ENCODE assay signal across 8 mouse cellular contexts in the genomic region with DNA sequence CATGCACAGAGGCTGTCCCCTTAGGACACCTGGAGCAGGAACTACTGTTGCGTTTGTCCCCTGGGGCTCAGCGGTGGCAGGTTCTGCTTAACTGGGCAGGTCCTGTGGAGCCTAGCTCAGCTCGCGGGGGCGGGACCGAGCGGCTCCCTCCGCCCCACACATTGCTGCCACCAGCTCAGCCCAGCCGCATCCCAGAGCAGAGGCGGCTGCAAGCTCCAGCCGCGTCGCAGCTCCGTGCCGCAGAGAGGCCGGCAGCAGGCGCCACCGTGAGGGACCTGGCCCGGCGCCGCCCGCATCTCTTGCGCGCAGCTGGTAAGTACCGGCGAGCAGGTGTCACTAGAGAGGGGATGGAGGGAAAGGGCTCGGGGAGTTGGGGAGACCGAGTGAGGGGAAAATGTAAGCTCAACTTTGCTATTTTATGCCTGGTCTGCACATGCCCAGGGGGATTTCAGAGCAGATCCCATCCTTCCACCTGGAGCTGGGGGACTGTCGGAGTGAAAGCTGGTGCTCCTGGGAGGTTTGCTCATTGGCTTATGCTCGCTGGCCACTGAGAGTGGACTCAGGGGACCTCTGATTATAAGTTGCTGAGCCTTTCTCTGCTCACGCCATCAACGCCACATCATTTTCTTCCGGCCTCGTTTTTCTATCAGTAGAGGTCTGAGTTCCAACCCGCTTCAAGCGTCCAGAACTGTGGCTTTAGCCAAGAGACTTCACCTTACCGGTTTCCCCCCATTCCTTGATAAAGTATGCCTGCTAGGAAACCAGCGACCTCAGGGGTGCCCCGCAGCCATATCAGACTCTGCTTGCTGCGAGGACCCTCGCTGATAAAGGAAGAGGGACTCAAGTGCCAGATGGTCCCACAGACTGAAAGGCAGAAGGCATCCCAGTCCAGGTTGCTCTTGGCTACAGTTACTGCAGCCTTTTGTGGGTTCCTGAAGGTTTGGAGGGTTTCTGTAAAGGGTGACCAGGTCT. TPM values are rescaled to one million over a fixed set of nuclear protein-coding genes. Genes with fewer than 3 reads are reported as not detected.
DNase-seq lines count a peak whose midpoint lies in the region; ATAC-seq and TF ChIP-seq lines count a peak whose summit lies in the region.

A gene (plus strand): TSS at position 86 of the 972 bp plus-strand sequence.

- no peak within 1 kb of the TSS for H3K9ac ChIP-seq in heart, embryonic 11.5 days (ENCODE audit: low read depth, low read length)
- peak within 1 kb of the TSS; percentile 54 for H3K9ac ChIP-seq in kidney, embryonic 16.5 days (replicated peaks; ENCODE audit: low read length)
- H3K9ac ChIP-seq in limb, embryonic 14.5 days (ENCODE audit: low read depth, low read length, severe bottlenecking) = no peak within 1 kb of the TSS
- peak within 1 kb of the TSS; percentile 69 for H3K9ac ChIP-seq in midbrain, embryonic 13.5 days (replicated peaks)

- H3K27ac ChIP-seq in embryonic facial prominence, embryonic 10.5 days (replicated peaks) = no peak within 1 kb of the TSS
- no peak within 1 kb of the TSS for H3K27ac ChIP-seq in heart, embryonic 11.5 days (ENCODE audit: low read depth, low read length)
- no peak within 1 kb of the TSS for H3K27ac ChIP-seq in kidney, embryonic 16.5 days (ENCODE audit: low read length)
- H3K27ac ChIP-seq in limb, embryonic 14.5 days (replicated peaks; ENCODE audit: low read depth, low read length) = no peak within 1 kb of the TSS
- H3K27ac ChIP-seq in midbrain, embryonic 13.5 days = no peak within 1 kb of the TSS

- H3K9me3 ChIP-seq in embryonic facial prominence, embryonic 10.5 days = peaks cover 6% of the 10 kb centered on the region; the same call in 1 of the 2 replicates
- no peaks in the 10 kb centered on the region for H3K9me3 ChIP-seq in heart, embryonic 11.5 days (replicated peaks; ENCODE audit: control insufficient read depth, low read length)
- 0 out of 2 replicates have a peak, but pooled peaks cover 5% of the 10 kb centered on the region for H3K9me3 ChIP-seq in kidney, embryonic 16.5 days (ENCODE audit: low read length)
- H3K9me3 ChIP-seq in limb, embryonic 14.5 days (ENCODE audit: control insufficient read depth, low read length) = no peaks in the 10 kb centered on the region
- peaks cover 3% of the 10 kb centered on the region; the same call in 1 of the 2 replicates for H3K9me3 ChIP-seq in midbrain, embryonic 13.5 days

- peaks cover 26% of the 10 kb centered on the region for H3K27me3 ChIP-seq in embryonic facial prominence, embryonic 10.5 days (replicated peaks; ENCODE audit: low read depth, poor library complexity, severe bottlenecking)
- peaks cover 7% of the 10 kb centered on the region for H3K27me3 ChIP-seq in heart, embryonic 11.5 days (ENCODE audit: control insufficient read depth, insufficient read depth, low read length)
- H3K27me3 ChIP-seq in kidney, embryonic 16.5 days (ENCODE audit: insufficient read depth, low read length) = peaks cover 10% of the 10 kb centered on the region
- peaks cover 14% of the 10 kb centered on the region for H3K27me3 ChIP-seq in limb, embryonic 14.5 days (ENCODE audit: control insufficient read depth, insufficient read depth, low read length)
- H3K27me3 ChIP-seq in midbrain, embryonic 13.5 days = peaks cover 6% of the 10 kb centered on the region; the same call in 1 of the 2 replicates

- 2% methylated on average over 41 of the region's 41 CpGs for WGBS in embryonic facial prominence, embryonic 10.5 days
- 1% methylated on average over 41 of the region's 41 CpGs for WGBS in heart, embryonic 11.5 days (ENCODE audit: insufficient replicate concordance)
- WGBS in kidney, embryonic 16.5 days = 1% methylated on average over 41 of the region's 41 CpGs
- whole genome bisulfite sequencing in limb, embryonic 14.5 days = 2% methylated on average over 36 of the region's 41 CpGs
- WGBS in midbrain, embryonic 13.5 days = under 1% methylated on average over 41 of the region's 41 CpGs

- ATAC-seq in heart, embryonic 11.5 days (replicated peaks; ENCODE audit: insufficient number of reproducible peaks, low FRiP score, low TSS enrichment) = peak; percentile 79
- ATAC-seq in kidney, embryonic 16.5 days (ENCODE audit: low FRiP score, low TSS enrichment) = peak; percentile 100
- peak; percentile 73 for ATAC-seq in limb, embryonic 14.5 days (ENCODE audit: low FRiP score, low read depth)
- ATAC-seq in midbrain, embryonic 13.5 days = peak; percentile 96
- ATAC-seq in activated CD4-positive, CD25-positive, alpha-beta regulatory T cell, adult 4 months = no peak

- peaks cover 13% of the 10 kb centered on the region for H3K4me1 ChIP-seq in embryonic facial prominence, embryonic 10.5 days
- no peaks in the 10 kb centered on the region for H3K4me1 ChIP-seq in heart, embryonic 11.5 days (ENCODE audit: control insufficient read depth, insufficient read depth, low read length)
- H3K4me1 ChIP-seq in kidney, embryonic 16.5 days (ENCODE audit: insufficient read depth, low read length) = peaks cover 9% of the 10 kb centered on the region; the same call in 1 of the 2 replicates
- H3K4me1 ChIP-seq in limb, embryonic 14.5 days (ENCODE audit: control insufficient read depth, insufficient read depth, low read length) = peaks cover 4% of the 10 kb centered on the region; the same call in 1 of the 2 replicates
- H3K4me1 ChIP-seq in midbrain, embryonic 13.5 days (replicated peaks) = peaks cover 14% of the 10 kb centered on the region

- no peak for TF ChIP-seq POLR2A in limb, embryonic 14.5 days (IDR thresholded peaks at IDR 0.05; ENCODE audit: borderline replicate concordance, extremely low read depth, insufficient read depth, insufficient read length)

- H3K36me3 ChIP-seq in embryonic facial prominence, embryonic 10.5 days (replicated peaks) = no peaks in the 10 kb centered on the region
- no peaks in the 10 kb centered on the region for H3K36me3 ChIP-seq in heart, embryonic 11.5 days (ENCODE audit: control insufficient read depth, insufficient read depth, low read length)
- no peaks in the 10 kb centered on the region for H3K36me3 ChIP-seq in kidney, embryonic 16.5 days (ENCODE audit: insufficient read depth, low read length)
- H3K36me3 ChIP-seq in limb, embryonic 14.5 days (ENCODE audit: control insufficient read depth, insufficient read depth, low read length) = no peaks in the 10 kb centered on the region
- no peaks in the 10 kb centered on the region for H3K36me3 ChIP-seq in midbrain, embryonic 13.5 days

- peak; percentile 92 for DNase-seq in brain, adult 2 months (ENCODE audit: low read depth, low spot score)
- DNase-seq in embryonic facial prominence, embryonic 10.5 days (ENCODE audit: low spot score) = peak; percentile 71
- DNase-seq in limb, embryonic 14.5 days (ENCODE audit: low spot score) = peak; percentile 29
- DNase-seq in spleen, postnatal 14 days (ENCODE audit: low spot score in 2 of 2) = peak; percentile 47 to 66

- H3K4me3 ChIP-seq in embryonic facial prominence, embryonic 10.5 days = peak within 1 kb of the TSS; percentile 57
- peak within 1 kb of the TSS; percentile 40 for H3K4me3 ChIP-seq in heart, embryonic 11.5 days (ENCODE audit: low read depth, low read length)
- peak within 1 kb of the TSS; percentile 51 for H3K4me3 ChIP-seq in kidney, embryonic 16.5 days (ENCODE audit: low read length)
- peak within 1 kb of the TSS; percentile 32 for H3K4me3 ChIP-seq in limb, embryonic 14.5 days (replicated peaks; ENCODE audit: low read length)
- peak within 1 kb of the TSS; percentile 57 for H3K4me3 ChIP-seq in midbrain, embryonic 13.5 days (replicated peaks)

- H3K4me2 ChIP-seq in heart, embryonic 11.5 days = peak within 1 kb of the TSS; percentile 78
- peak within 1 kb of the TSS; percentile 79 for H3K4me2 ChIP-seq in kidney, embryonic 16.5 days (replicated peaks; ENCODE audit: low read depth, low read length)
- H3K4me2 ChIP-seq in limb, embryonic 14.5 days (replicated peaks; ENCODE audit: low read depth, low read length, severe bottlenecking) = peak within 1 kb of the TSS; percentile 57
- H3K4me2 ChIP-seq in midbrain, embryonic 13.5 days (replicated peaks) = peak within 1 kb of the TSS; percentile 81

RNA-seq across cellular contexts. Expression of the gene that starts here (rescaled TPM):
- 1.1 and 1.4 TPM in 2 replicates for polyA plus RNA-seq in embryonic facial prominence, embryonic 10.5 days (2016; fragmentation: Nextera tagmentation; extraction: Ambion mirVana)
- 1.7 and 1.8 TPM in 2 replicates for polyA plus RNA-seq in heart, embryonic 11.5 days (2014; fragmentation: Nextera tagmentation; extraction: Ambion mirVana)
- polyA plus RNA-seq in kidney, embryonic 16.5 days (2015; fragmentation: Nextera tagmentation; extraction: Ambion mirVana) = 4.1 and 5.1 TPM in 2 replicates
- 0.47 and 0.52 TPM in 2 replicates for polyA plus RNA-seq in limb, embryonic 14.5 days (2012; rRNA removed)
- polyA plus RNA-seq in limb, embryonic 14.5 days (2014; fragmentation: Nextera tagmentation; extraction: Ambion mirVana) = 1.2 and 1.6 TPM in 2 replicates
- polyA plus RNA-seq in midbrain, embryonic 13.5 days (2015; fragmentation: Nextera tagmentation; extraction: Ambion mirVana) = 5.9 and 7.8 TPM in 2 replicates
- polyA plus RNA-seq in activated CD4-positive, CD25-positive, alpha-beta regulatory T cell, adult 4 months (2017; shearing (Covaris generic)) = 1 to 10 TPM in 1 of 2 experiments, not detected in 1; 1.7 TPM

Comparison
In these comparisons a context has a peak if more than half of its experiments do, and no peak if none do; other contexts are left out.
1. DNase-seq: peak in every context shown above with its lines; median percentile 92 in brain, adult 2 months; 71 in embryonic facial prominence, embryonic 10.5 days; 56 in spleen, postnatal 14 days; 29 in limb, embryonic 14.5 days.
2. H3K9ac ChIP-seq: peak in kidney, embryonic 16.5 days (single experiment) and midbrain, embryonic 13.5 days (single experiment); none in heart, embryonic 11.5 days (single experiment) and limb, embryonic 14.5 days (single experiment).
3. Peak in every context shown above with its lines, with median percentiles within 50 percentile points of each other: H3K4me3 ChIP-seq and H3K4me2 ChIP-seq.